Mouse (Mus musculus) MEL (cell line): Measurements from ENCODE around the gene Apc2. TPM values are rescaled to one million over a fixed set of nuclear protein-coding genes. Genes with fewer than 3 reads are reported as not detected.

Experiments
- DNase-seq: peaks from one replicate; pipeline ENCODE4 v3.0.0; 2011; ENCODE audit warnings: low read depth, low spot score
- H3K27ac ChIP-seq: 2 replicates; pipeline ENCODE4 v1.5.1; 2012; ENCODE audit warnings: low read depth, mild to moderate bottlenecking, control low read depth, low read length, moderate library complexity; ENCODE audit not compliant: control insufficient read depth
- H3K27me3 ChIP-seq, 2 experiments: fragments of 150-350 bp in 1 of 2; sonication (generic) in 1 of 2; 2 replicates each; pipeline ENCODE4 v1.6.1; 2012; ENCODE audit warnings: low read length in 2 of 2, mild to moderate bottlenecking in 2 of 2, improper control_type of control experiment in 1 of 2, moderate library complexity in 1 of 2; ENCODE audit not compliant: insufficient read depth in 2 of 2, control insufficient read depth in 1 of 2
- H3K36me3 ChIP-seq, 2 experiments: 2 replicates each; pipeline ENCODE4 v1.6.1; 2012 to 2014; ENCODE audit warnings: low read length in 2 of 2, improper control_type of control experiment in 1 of 2, inconsistent platforms in 1 of 2, mild to moderate bottlenecking in 1 of 2; ENCODE audit not compliant: insufficient read depth in 2 of 2, control insufficient read depth in 1 of 2
- H3K4me1 ChIP-seq, 2 experiments: fragments of 150-350 bp in 1 of 2; sonication (generic) in 1 of 2; 2 replicates each; pipeline ENCODE4 v1.6.1; 2012; ENCODE audit warnings: low read length in 2 of 2, improper control_type of control experiment in 1 of 2, mild to moderate bottlenecking in 1 of 2; ENCODE audit not compliant: insufficient read depth in 2 of 2, control insufficient read depth in 1 of 2
- H3K4me3 ChIP-seq, 2 experiments: fragments of 150-350 bp in 1 of 2; sonication (generic) in 1 of 2; 2 replicates each; pipeline ENCODE4 v1.5.1; 2012; ENCODE audit warnings: low read depth in 2 of 2, low read length in 2 of 2, mild to moderate bottlenecking in 2 of 2, moderate library complexity in 2 of 2, control low read depth in 1 of 2, improper control_type of control experiment in 1 of 2; ENCODE audit not compliant: control insufficient read depth in 1 of 2, insufficient read depth in 1 of 2
- H3K79me2 ChIP-seq: 2 replicates; pipeline ENCODE4 v1.6.1; 2012; ENCODE audit warnings: mild to moderate bottlenecking, low read length, moderate library complexity; ENCODE audit not compliant: control insufficient read depth, poor library complexity, insufficient read depth
- H3K9ac ChIP-seq: 2 replicates; pipeline ENCODE4 v1.6.1; 2012; ENCODE audit warnings: low read depth, mild to moderate bottlenecking, control low read depth, low read length, moderate library complexity; ENCODE audit not compliant: control insufficient read depth, poor library complexity, severe bottlenecking
- H3K9me3 ChIP-seq: fragments of 150-350 bp; sonication (generic); replicated peaks from 2 replicates; pipeline ENCODE4 v1.6.1; 2012; ENCODE audit warnings: mild to moderate bottlenecking, low read length, improper control_type of control experiment, moderate library complexity; ENCODE audit not compliant: insufficient read depth
- BHLHE40 ChIP-seq: IDR thresholded peaks from 2 replicates; pipeline ENCODE4 v1.6.1; 2012; ENCODE audit warnings: low read depth, mild to moderate bottlenecking, inconsistent platforms, low read length, improper control_type of control experiment, borderline replicate concordance
- CHD2 ChIP-seq: IDR thresholded peaks from 2 replicates; pipeline ENCODE4 v1.6.1; 2011; ENCODE audit warnings: low read length, improper control_type of control experiment
- CTCF ChIP-seq, 3 experiments: IDR thresholded peaks in 2 of 3; conservative IDR thresholded peaks in 1 of 3; 2 replicates each; pipeline ENCODE4 v1.5.1; 2011 to 2012; ENCODE audit warnings: low read length in 3 of 3, low read depth in 2 of 3, mild to moderate bottlenecking in 2 of 3, improper control_type of control experiment in 1 of 3, inconsistent platforms in 1 of 3, mixed read lengths in 1 of 3, moderate library complexity in 1 of 3; ENCODE audit not compliant: control insufficient read depth in 1 of 3, insufficient read depth in 1 of 3, poor library complexity in 1 of 3, severe bottlenecking in 1 of 3
- EP300 ChIP-seq, 2 experiments: IDR thresholded peaks; 2 replicates each; pipeline ENCODE4 v1.6.1; 2011; ENCODE audit warnings: improper control_type of control experiment in 2 of 2, low read length in 2 of 2, low read depth in 1 of 2, mild to moderate bottlenecking in 1 of 2
- ETS1 ChIP-seq: IDR thresholded peaks from 2 replicates; pipeline ENCODE4 v1.6.1; 2012; ENCODE audit warnings: low read depth, mild to moderate bottlenecking, inconsistent platforms, low read length, improper control_type of control experiment, moderate library complexity
- GABPA ChIP-seq: IDR thresholded peaks from 2 replicates; pipeline ENCODE4 v1.6.1; 2012; ENCODE audit warnings: low read depth, mild to moderate bottlenecking, inconsistent platforms, low read length, improper control_type of control experiment, moderate library complexity
- JUND ChIP-seq: IDR thresholded peaks from 2 replicates; pipeline ENCODE4 v1.6.1; 2011; ENCODE audit warnings: low read depth, mild to moderate bottlenecking, improper control_type of control experiment, low read length
- KAT2A ChIP-seq: conservative IDR thresholded peaks from 2 replicates; pipeline ENCODE4 v1.6.1; 2012; ENCODE audit warnings: low read depth, low read length, improper control_type of control experiment, inconsistent platforms
- MAX ChIP-seq: IDR thresholded peaks from 2 replicates; pipeline ENCODE4 v1.6.1; 2011; ENCODE audit warnings: low read length, improper control_type of control experiment
- MAZ ChIP-seq: IDR thresholded peaks from 2 replicates; pipeline ENCODE4 v1.6.1; 2012; ENCODE audit warnings: low read depth, mild to moderate bottlenecking, inconsistent platforms, low read length, improper control_type of control experiment
- MEF2A ChIP-seq: IDR thresholded peaks from 2 replicates; pipeline ENCODE4 v1.6.1; 2014; ENCODE audit warnings: low read depth, mild to moderate bottlenecking, inconsistent platforms, low read length, improper control_type of control experiment; ENCODE audit not compliant: poor library complexity, insufficient replicate concordance, severe bottlenecking; ENCODE audit errors: extremely low read depth
- MXI1 ChIP-seq: IDR thresholded peaks from 2 replicates; pipeline ENCODE4 v1.6.1; 2011; ENCODE audit warnings: mild to moderate bottlenecking, low read depth, low read length, improper control_type of control experiment
- MYB ChIP-seq: IDR thresholded peaks from 2 replicates; pipeline ENCODE4 v1.6.1; 2011; ENCODE audit warnings: mild to moderate bottlenecking, low read depth, low read length, improper control_type of control experiment
- MYC ChIP-seq: IDR thresholded peaks from 2 replicates; pipeline ENCODE4 v1.6.1; 2011; ENCODE audit warnings: low read depth, mild to moderate bottlenecking, low read length, improper control_type of control experiment, moderate library complexity
- NELFE ChIP-seq: IDR thresholded peaks from 2 replicates; pipeline ENCODE4 v1.6.1; 2011; ENCODE audit warnings: low read depth, low read length, improper control_type of control experiment
- NRF1 ChIP-seq: IDR thresholded peaks from 2 replicates; pipeline ENCODE4 v1.6.1; 2014; ENCODE audit warnings: low read depth, mild to moderate bottlenecking, inconsistent platforms, low read length, improper control_type of control experiment, moderate library complexity; ENCODE audit not compliant: poor library complexity, insufficient read depth, severe bottlenecking
- POLR2AphosphoS5 ChIP-seq: IDR thresholded peaks from 2 replicates; pipeline ENCODE4 v1.6.1; 2012; ENCODE audit warnings: low read depth, borderline replicate concordance, mild to moderate bottlenecking, inconsistent platforms, low read length, moderate library complexity, mixed read lengths
- RCOR1 ChIP-seq: IDR thresholded peaks from 2 replicates; pipeline ENCODE4 v1.6.1; 2012; ENCODE audit warnings: low read depth, mild to moderate bottlenecking, inconsistent platforms, low read length, improper control_type of control experiment
- SIN3A ChIP-seq: IDR thresholded peaks from 2 replicates; pipeline ENCODE4 v1.6.1; 2012; ENCODE audit warnings: low read length, improper control_type of control experiment, inconsistent platforms
- USF1 ChIP-seq: IDR thresholded peaks from 2 replicates; pipeline ENCODE4 v1.6.1; 2014; ENCODE audit warnings: low read depth, mild to moderate bottlenecking, inconsistent platforms, low read length, improper control_type of control experiment, moderate library complexity
- ZC3H11A ChIP-seq: IDR thresholded peaks from 2 replicates; pipeline ENCODE4 v1.6.1; 2012; ENCODE audit warnings: low read depth, mild to moderate bottlenecking, inconsistent platforms, low read length, improper control_type of control experiment
- polyA plus RNA-seq, 2 experiments: library from polyadenylated mRNA; stranded (reverse) in 1 of 2; unstranded in 1 of 2; fragments of >175 nt in 1 of 2; fragments of >200 nt in 1 of 2; gene quantifications; 2 replicates each; pipeline versions ENCODE4 v1.2.1 to v1.2.4; 2012; ENCODE audit warnings: low replicate concordance in 2 of 2, low read depth in 1 of 2; ENCODE audit not compliant: insufficient read length in 2 of 2, insufficient read depth in 1 of 2, missing spikeins in 1 of 2
- total RNA-seq: library from RNA; depleted of rRNA; stranded (reverse); fragments of 300-350 nt; gene quantifications from 2 replicates; pipeline ENCODE4 v1.2.3, GENCODE M21; 2012

Gene Apc2
- total and polyA plus RNA-seq, 3 experiments: 0.58 to 1.2 TPM; not detected in 1

- no peaks in the 10 kb centered on the region for H3K79me2 ChIP-seq
- DNase-seq: no peak
- no peak overlapping the region for H3K9ac ChIP-seq
- H3K4me3 ChIP-seq: no peak overlapping the region
- no peak overlapping the region for H3K27ac ChIP-seq
- H3K36me3 ChIP-seq: peaks cover 0 to 12% of the 10 kb centered on the region in 2 experiments; a peak in 2 of 4 replicates
- no peaks in the 10 kb centered on the region for H3K27me3 ChIP-seq
- TF ChIP-seq JUND: no peak
- no peak for TF ChIP-seq MEF2A
- TF ChIP-seq MYB: no peak
- H3K9me3 ChIP-seq: no peaks in the 10 kb centered on the region
- peaks cover 8 to 22% of the 10 kb centered on the region in 2 experiments for H3K4me1 ChIP-seq
Measured at GRCm38 (mm10) chr10:80341491-80342304, 45.9 kb downstream of the Apc2 start.

GRCm38 (mm10) chr10:80342305-80342748, 46.5 kb downstream of the Apc2 start:
- H3K9ac ChIP-seq: no peak overlapping the region
- H3K27ac ChIP-seq: no peak overlapping the region
- no peaks in the 10 kb centered on the region for H3K79me2 ChIP-seq
- no peak overlapping the region for H3K4me3 ChIP-seq
- H3K4me1 ChIP-seq: peaks cover 10 to 22% of the 10 kb centered on the region in 2 experiments
- no peaks in the 10 kb centered on the region for H3K9me3 ChIP-seq
- H3K27me3 ChIP-seq: no peaks in the 10 kb centered on the region
- no peak for DNase-seq
- peaks cover 0 to 14% of the 10 kb centered on the region in 2 experiments; a peak in 2 of 4 replicates for H3K36me3 ChIP-seq
- TF ChIP-seq KAT2A (no peak), NELFE (no peak), USF1 (no peak), MYC (no peak), MAZ (no peak), EP300 (IDR thresholded peaks at IDR 0.05; ENCODE audit: low read depth in 1 of 2, low read length in 2 of 2) (no peak), POLR2AphosphoS5 (no peak)
- TF ChIP-seq, all 39 proteins: peak for 0

- H3K9me3 ChIP-seq: no peaks in the 10 kb centered on the region
- H3K36me3 ChIP-seq: peaks cover 0 to 14% of the 10 kb centered on the region in 2 experiments; a peak in 2 of 4 replicates
- TF ChIP-seq JUND: no peak
- no peak for TF ChIP-seq RCOR1
- no peak for TF ChIP-seq CTCF (IDR thresholded peaks at IDR 0.05 in 2 of 3, conservative IDR thresholded peaks at IDR 0.05 in 1 of 3; ENCODE audit: control insufficient read depth in 1 of 3, insufficient read depth in 1 of 3, low read depth in 2 of 3, low read length in 3 of 3, poor library complexity in 1 of 3, severe bottlenecking in 1 of 3)
- TF ChIP-seq ETS1: no peak
- TF ChIP-seq USF1: no peak
- TF ChIP-seq BHLHE40: no peak
- TF ChIP-seq GABPA: no peak
- TF ChIP-seq ZC3H11A: no peak
- TF ChIP-seq SIN3A: no peak
- TF ChIP-seq KAT2A: no peak
- no peak for TF ChIP-seq CHD2
- no peak; the same call in 1 of the 2 replicates for TF ChIP-seq MXI1
- TF ChIP-seq MAZ: no peak
- no peak for TF ChIP-seq MAX
- no peak for TF ChIP-seq MYC
- no peak for TF ChIP-seq POLR2AphosphoS5
- TF ChIP-seq NRF1: no peak
- no peaks in the 10 kb centered on the region; the same call in 1 of the 2 replicates for H3K79me2 ChIP-seq
- H3K4me1 ChIP-seq: peaks cover 11 to 25% of the 10 kb centered on the region in 2 experiments
- peak overlapping the region; percentile 81 for H3K27ac ChIP-seq
- peak overlapping the region; percentile 37 for H3K9ac ChIP-seq
- no peaks in the 10 kb centered on the region for H3K27me3 ChIP-seq
- peak; percentile 82 for DNase-seq
- peak overlapping the region; percentile 24 to 53; a peak in 3 of 4 replicates for H3K4me3 ChIP-seq
Measured at GRCm38 (mm10) chr10:80342749-80343424, 47.1 kb downstream of the Apc2 start.
